Mouse (Mus musculus): ENCODE results near the gene Gtf2h3.
"Not testable (repeated sequence)": the region's sequence is repeated elsewhere in the genome, so short reads cannot be mapped to it uniquely, and the experiment has no call there.

Gtf2h3 gene

DNA sequence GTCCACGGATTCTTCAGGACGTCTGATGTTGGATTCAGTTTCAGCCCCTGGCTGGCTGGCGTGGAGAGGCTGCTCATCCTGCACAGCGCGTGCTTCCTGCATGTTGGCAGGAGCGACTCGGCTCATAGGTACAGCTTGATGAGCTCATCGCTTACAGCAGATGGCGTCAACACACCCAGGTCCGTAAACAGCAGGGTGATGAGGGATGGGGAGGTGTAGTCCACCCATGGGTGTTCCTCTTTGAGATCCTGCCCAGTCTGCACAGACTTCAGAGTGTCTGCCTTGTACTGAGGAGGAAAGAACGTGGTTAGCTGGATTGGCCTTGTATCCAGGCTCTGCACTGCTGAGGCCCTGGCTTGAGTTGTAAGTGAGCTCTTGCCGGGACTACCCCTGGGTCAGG lies 7.9 kb upstream of the Gtf2h3 start:
- DNase-seq (ENCODE audit: low spot score), result no peak

DNA sequence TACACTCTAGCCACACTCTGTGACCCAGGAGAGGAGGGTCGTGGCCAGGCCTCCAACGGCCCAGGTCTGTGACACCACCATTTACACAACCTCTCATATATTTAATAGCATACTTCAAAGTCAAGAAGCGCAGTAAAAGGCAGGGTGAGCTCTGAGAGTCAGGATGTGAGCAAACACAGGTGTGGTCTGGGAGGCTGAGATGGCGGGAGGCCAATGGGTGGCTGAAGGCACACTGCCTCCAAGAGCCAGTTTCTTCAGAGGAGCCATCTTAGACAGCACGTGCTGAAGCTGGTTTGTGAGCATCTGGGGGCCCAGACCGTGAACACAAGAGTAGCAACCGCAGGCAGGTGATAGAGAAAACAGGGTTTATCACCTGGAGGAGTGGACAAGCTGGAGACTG lies 3.5 kb upstream of the Gtf2h3 start:
- no peak for DNase-seq (ENCODE audit: low spot score)

DNA sequence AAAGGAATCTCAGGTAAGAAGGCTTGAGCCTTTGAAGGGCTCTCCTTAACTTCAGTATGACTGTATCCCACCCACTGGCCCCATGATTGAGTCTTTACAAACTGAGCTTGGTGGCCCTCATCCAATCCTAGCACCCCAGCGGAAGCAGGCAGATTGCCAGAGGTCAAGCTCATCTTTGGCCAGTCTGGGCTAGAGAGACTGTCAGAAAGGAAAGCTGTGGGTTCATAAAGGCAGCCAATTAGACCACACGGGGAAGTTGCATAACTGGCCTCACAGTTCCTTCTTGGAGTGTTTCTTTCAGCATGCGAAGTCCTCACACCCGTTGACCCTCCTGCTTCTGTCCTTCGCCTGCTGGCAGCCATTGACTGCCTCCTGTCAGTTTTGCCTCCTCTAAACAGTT lies 3.6 kb downstream of the Gtf2h3 start:
- no peak for DNase-seq (ENCODE audit: low spot score)

DNA sequence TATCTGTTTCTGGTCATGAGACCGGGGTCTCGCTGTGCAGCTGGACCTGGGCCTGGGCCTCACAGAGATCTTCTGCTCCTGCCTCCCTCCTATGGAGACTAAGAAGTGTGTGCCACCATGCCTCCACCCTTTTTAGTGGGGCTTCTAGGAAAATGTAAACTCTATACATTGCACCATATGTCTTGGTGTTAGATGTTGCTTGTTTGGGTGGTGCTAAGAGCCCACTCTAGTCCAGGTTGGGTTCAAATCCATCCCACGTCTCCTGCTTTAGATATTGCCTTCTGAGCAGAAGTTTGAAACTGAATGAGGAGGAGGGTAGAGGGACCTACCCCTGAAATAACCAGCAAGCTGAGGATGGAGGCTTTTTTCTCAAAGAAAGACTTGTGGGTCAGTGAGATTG lies 13.8 kb downstream of the Gtf2h3 start:
- no peak for DNase-seq (ENCODE audit: low spot score)

DNA sequence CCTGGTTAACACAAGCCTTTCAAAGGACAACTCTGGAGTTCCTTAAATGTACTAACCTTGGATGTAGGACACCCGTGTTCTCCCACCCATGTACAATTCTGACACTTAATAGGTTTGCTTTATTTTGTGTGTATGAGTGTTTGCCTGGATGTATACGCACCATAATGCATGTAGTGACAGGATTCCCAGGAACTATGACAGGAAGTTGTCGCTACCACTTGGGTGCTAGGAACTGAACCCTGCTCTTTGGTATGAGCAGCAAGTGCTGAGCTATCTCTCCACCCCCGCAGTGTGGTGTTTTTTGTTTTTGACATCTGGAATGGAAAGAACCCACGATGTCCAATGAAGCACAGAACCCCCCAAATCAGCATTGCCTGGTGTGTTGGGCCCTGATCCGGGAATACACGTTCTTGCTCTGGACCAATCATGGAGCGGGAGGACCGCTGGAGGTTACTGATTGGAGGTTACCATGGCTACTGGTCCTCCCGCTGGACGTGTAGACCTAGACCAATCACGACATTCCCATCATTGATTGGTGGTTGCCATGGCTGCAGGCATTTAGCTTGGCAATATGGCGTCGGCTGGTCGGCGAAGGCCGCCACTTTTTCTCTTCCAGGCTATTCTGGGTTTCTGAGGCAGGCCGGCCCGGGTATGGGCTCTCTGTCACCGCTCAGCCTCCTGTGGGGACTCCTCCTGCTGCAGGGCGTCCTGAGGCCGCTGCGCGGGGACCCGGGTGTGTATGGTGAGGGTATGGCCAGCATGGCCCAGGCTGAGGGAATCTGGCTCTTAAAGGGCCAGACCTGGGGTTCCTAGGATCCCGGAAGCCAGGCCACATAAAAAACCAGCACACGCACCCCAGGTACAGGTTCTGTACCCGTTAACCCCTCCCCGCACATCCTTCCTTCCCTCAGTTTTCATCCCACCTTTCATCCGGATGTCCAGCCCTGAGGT lies 19.6 kb downstream of the Gtf2h3 start:
- DNase-seq (ENCODE audit: low spot score), result peak; percentile 88

DNA sequence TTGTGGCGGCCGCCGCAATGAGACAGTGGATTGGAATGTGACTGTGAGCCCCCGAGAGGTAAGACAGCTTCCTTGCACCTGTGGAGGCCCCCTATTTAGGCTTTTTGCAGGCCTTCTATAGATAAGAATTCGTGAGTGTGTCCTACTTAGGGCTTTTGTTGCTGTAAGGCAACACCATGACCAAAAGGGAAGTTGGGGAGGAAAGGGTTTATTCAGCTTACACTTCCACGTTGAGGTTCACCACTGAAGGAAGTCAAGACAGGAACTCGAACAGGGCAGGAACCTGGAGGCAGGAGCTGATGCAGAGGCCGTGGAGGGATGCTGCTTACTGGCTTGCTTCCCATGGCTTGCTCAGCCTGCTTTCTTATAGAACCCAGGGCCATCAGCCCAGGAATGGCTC lies 20.8 kb downstream of the Gtf2h3 start:
- not testable (repeated sequence) for DNase-seq (ENCODE audit: low spot score)

DNA sequence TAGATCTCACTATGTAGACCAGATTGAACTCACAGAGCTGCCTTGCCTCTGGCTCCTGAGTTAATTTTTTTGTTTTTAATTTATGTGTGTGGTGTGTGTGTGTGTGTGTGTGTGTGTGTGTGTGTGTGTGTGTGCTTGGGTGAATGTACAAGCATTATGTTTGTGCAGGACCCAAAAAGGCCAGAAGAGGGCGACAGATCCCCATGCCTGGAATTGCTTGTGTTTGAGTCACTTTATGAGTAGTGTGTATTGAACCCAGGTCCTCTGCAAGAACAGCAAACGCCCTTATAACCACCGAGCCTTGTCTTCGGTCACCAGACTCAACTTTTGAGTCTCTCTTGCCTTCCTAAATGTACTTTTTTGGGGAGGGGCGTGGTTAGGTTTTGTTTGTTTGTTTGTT lies 23.4 kb downstream of the Gtf2h3 start:
- peak; percentile 28 for DNase-seq (ENCODE audit: low spot score)

DNA sequence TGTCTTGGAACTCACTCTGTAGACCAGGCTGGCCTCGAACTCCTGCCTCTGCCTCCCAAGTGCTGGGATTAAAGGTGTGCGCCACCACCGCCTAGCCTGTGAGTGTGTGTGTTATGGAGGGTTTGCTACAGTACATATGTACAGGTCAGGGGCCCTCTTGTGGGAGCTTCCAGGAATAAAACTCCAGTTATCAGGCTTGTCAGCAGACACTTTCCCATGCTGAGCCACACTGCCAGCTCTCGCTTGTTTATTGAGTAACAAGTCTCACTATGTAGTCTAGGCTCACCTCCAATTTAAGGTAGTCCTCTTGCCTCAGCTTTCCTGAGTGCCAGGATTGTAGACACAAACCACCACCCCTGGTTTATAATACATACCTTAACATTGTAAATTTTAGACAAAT lies 25.4 kb downstream of the Gtf2h3 start:
- no peak for DNase-seq (ENCODE audit: low spot score)

DNA sequence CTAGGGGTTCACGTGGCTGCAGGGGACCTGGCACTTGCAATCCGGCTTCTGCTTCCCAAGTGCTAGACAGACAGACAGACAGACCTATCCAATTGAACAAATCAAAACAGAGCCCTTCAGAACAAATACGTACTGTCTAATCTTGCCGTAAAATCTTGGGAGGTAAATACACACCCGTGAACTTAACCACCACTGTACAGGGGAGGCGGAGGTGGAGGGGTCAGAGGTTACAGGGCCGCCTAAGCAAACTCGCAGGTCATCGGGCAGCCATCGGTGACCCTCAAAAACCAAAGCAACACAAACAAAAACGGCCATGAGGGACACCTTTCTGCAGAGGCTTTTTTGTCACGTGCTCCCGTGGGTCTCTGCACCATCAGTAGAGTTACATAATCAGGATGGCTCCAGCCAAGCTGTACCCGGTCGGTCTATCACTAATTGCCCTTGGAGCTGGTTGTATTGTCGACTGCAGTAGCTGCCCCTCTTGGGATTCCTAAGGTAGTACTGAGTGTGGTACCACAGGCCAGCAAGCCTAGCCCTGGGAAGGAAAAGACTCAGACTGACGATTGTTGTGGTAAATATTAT lies 26.2 kb downstream of the Gtf2h3 start:
- no peak for DNase-seq (ENCODE audit: low spot score)

DNA sequence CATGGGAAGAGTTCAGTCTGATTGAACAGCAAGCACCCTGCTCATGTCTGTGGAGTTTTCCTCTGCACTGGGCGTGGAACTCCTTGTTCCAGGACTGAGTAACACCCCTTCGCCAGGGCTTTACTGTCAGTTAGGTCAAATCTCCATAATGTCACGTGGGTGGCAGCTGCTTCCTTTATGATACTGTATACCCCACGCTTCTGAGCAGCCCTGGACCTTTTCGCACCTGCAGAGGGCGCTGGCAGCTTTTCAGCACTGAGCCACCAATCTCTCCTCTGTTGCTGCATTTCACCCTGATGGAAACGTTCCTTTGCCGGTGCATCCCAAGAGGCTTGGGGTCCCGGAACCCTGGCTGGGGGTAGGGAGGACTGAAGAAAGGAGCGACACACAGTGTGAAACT lies 32.0 kb downstream of the Gtf2h3 start:
- DNase-seq (ENCODE audit: low spot score), result no peak

DNA sequence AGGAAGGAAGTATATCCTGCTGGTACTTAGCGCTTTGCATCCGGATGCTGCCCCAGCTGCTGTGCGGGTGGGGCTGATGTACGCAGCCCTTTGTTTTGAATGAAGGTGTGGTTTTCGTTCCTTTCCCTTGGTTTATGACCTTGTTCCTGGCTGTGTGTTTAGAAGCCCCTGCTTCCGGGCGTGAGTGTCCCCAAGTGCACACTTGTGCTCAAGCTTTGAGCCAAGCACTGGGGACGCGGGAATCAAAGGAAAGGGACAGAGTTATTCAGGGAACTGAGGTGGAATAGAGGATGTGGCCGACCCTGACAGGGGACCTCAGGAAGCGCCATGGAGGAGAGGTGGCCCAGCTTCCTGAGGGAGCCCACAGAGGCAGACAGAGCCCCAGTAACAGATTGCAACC lies 35.8 kb downstream of the Gtf2h3 start:
- no peak for DNase-seq (ENCODE audit: low spot score)

DNA sequence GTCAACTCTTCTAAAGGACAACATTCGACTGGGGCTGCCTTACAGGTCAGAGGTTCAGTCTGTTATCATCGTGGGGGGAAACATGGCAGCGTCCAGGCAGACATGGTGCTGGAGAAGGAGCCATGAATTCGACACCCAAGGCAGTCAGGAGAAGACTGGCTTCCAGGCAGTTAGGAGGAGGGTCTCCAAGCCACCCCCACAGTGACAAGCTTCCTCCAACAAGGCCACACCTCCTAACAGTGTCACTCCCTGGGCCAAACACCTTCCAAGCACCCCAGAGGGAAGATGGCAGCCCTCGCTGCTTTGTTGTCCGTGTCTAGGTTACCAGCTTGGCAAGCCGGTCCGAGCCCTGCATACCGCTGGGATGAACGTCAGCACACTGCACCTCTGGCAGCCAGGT lies 39.8 kb downstream of the Gtf2h3 start:
- DNase-seq (ENCODE audit: low spot score), result no peak

DNA sequence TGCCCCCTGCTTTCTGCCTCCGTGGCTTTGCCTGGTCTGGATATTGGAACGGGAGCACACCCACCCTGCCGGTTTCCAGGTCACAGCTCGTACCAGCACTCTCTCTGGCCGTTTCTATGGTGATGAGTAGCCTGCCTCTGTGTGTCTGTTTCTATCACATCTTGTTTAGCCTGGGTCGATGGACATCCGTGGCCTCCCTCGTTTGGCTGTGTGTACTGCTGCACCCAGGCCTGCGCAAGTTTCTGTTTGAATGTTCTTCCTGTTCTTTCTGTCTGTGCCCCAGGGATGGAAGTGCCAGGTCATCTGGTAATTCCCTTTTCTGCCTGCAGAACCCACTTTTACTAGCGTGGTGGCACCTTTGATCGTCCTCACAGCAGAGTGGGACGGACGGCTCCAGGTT lies 42.4 kb downstream of the Gtf2h3 start:
- DNase-seq (ENCODE audit: low spot score), result peak; percentile 10

DNA sequence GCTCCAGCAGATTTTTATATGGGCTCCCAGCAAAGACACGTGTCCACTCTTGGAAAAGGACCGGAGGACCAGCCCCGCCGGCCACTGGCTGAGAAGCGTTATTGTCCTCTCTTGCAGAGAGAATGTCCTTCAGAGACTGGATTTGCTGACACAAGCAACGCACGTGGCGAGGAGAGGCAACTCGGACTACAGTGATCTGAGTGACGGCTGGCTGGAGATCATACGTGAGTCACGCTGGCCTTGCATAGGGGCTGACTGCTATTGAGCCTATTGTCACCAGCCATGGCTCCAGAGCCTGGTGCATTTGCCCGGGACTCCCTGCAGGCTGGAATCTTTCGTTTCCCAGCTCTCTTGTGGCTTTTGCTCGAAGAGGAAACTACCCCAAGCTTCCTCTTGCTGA lies 44.0 kb downstream of the Gtf2h3 start:
- DNase-seq (ENCODE audit: low spot score), result no peak

DNA sequence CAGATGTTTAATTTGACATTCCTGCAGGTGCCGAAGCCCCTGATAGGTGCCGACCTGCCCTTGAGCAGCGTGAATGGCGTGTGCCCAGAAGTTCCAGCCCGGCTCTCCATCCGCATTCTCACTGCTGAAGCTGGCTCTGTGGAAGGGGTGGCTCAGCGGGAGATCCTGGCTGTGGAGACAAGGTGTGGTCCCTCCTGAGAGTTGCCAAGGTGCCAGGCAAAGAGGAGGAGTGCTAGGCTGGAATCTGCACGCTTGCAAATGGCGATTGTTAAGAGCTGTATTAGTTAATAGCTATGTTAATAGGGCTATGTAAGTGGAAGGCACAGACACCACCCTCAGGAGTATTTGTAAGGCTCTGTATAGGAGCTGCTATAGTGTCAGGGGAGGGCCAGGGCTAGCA lies 45.4 kb downstream of the Gtf2h3 start:
- no peak for DNase-seq (ENCODE audit: low spot score)

DNA sequence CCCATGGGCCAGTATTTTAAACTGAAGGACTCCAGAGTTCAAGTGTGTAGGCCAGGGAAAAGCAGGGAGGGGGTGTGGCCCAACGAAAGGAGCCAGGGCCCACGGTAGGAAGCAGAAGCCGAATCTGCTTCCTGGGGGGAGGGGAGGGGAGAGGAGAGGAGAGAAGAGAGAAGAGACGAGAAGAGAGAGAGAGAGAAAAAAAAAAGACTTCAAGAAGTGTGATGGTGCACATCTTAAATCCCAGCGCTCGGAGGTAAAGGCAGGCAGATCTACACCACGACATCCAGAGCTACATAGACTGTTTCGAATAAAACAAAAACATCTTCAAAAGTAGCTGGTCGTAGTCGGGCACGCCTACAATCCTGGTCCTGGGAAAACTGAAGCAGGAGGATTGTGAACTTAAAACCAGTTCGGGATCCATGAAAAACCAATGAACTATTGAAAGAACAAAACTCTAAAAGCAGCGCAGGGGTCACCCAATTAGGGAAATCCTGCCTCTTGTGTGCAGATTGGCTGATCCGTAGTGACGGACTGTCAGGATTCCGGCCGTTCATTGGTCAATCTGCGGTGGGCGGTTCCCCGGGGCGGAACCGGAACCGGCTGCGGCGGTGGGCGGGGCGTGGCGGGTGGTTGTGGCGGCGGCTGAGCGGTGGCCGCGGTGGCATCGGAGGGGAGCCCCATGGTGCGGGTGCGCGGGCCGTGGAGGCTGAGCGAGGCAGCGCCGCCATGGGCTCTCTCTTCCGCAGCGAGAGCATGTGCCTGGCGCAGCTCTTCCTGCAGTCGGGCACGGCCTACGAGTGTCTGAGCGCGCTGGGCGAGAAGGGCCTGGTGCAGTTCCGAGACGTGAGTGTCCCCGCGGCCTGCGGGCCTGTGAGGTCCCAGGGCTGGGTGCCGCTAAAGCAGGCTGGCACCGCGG lies 49.8 kb downstream of the Gtf2h3 start, which contains the start of gene Atp6v0a2:
TSS of gene Atp6v0a2 (plus strand) at position 129 of the 916 bp plus-strand sequence.
- DNase-seq (ENCODE audit: low spot score), result peak; percentile 82

DNA sequence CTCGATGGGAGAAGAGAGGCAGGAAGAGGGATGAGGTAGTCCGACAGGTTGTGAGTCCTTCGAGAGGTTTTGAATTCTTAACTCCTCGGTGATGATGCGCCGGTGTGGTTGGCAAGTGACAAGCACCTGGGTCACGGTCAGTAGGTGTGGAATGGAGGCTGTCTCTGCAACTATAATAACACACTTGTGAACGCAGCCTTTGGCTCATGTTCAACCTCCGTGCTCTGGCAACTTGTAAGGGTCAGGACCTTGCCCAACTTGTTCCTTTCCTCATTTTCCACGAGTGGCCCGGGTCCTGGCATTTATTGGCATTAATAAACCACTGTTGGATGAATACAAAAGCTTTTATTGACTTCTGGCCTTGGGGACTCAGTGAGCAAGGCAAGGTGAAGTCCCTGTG lies 50.7 kb downstream of the Gtf2h3 start:
- DNase-seq (ENCODE audit: low spot score), result no peak

DNA sequence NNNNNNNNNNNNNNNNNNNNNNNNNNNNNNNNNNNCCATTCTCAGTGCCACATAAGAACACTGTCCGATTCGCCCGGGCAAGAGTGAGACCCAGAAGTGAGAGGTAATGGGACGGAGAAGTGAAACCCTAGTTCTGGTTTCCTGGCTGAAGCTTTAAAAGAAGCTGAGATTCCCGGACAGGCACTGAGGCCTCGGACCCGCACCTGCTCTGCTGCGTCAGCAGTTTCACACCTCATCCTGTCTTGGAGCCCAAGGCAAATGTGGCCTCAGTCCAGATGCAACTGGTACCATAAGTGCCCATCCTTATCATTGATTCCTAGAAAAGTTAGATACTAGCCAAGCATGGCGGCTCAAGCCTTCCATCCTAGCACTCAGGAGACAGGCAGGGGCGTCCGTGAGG lies 52.7 kb downstream of the Gtf2h3 start:
- no peak for DNase-seq (ENCODE audit: low spot score)

DNA sequence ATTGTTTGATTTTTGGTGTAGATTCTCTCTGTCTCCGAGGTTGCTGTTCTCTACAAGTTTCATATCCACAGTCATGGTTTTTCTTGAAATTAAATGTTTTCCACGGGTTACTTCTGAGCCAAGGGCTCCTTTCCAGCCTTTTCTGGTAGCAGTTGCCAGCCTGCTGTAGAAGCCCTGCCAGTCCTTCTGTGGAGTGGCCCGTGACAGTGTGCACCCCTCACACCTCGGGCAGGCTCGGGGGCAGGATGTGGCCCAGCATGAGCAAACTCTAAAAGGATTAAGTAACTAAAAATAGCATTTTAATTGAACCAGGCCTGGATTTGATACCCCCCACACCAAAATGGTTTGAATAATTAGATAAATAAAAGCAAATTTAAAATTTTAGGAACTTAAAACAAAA lies 53.5 kb downstream of the Gtf2h3 start:
- DNase-seq (ENCODE audit: low spot score), result no peak

DNA sequence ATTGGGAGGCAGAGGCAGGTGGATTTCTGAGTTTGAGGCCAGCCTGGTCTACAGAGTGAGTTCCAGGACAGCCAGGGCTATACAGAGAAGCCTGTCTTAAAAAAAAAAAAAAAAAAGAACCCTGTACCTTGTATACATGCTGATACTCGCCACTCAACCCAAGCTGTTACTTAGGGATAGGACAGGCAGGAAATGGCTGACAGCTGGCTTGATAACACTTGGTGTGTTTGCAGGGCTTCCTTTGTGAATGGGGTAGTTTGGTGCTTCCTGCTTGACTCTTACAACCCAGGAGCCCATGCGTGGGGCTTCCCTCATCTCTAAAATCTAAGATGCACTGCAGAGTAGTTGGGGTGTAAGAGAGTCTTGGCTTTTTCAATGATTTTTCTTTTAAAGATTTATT lies 54.5 kb downstream of the Gtf2h3 start:
- no peak for DNase-seq (ENCODE audit: low spot score)

DNA sequence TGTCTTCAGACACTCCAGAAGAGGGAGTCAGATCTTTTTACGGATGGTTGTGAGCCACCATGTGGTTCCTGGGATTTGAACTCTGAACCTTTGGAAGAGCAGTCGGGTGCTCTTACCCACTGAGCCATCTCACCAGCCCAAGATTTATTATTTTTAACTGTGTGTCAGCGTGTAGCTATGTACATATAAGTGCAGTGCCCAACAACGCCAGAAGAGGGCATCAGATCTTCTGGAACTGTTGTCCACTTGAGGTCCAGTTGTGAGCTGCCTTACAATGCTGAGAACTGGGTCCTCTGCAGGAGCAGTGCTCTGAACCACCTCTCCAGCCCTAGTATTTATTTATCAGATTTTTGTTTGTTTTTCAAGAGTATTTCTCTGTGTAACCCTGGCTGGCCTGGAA lies 56.1 kb downstream of the Gtf2h3 start:
- not testable (repeated sequence) for DNase-seq (ENCODE audit: low spot score)

DNA sequence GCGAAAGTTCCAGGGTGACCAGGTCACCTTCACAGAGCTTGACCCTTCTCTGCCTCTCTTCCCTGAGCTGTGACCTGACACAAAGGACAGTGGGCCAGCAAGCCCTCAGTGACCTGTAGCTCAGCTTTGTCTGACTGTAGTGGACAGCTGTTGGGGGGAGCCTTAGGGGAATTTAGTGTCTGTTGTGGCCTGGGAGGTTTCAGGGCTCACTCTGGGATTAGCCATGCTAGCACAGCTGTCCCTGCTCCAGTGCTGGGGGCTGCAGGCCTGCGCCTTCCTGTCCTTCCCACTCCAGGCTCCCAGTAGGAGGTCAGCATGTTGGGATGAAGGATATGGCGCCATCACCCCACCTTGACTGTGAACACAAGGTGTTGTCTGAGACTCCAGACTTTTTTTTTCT lies 57.2 kb downstream of the Gtf2h3 start:
- no peak for DNase-seq (ENCODE audit: low spot score)

DNA sequence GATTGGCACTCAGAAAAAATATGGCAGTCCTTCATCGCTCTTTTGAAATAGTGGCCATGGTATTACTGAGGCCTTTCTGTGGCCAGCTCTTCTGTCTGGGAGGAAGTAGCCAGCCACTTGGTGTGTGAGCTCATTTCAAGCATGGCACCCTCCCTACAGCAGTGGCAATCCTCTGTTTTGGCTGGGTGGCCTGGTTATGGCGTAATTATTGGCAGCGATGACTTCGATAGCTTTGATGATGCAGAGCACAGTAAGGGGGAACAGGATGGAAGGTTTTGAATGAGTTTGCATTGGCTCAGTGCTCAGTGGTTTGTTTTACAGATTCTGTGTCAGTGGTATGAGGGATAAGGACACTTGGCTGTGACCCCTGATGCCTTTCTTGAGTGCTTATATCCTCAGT lies 57.8 kb downstream of the Gtf2h3 start:
- DNase-seq (ENCODE audit: low spot score), result no peak
